Mouse (Mus musculus) ZHBTc4 (cell line): ENCODE data around the gene Slc12a8.

Experiments used
- DNase-seq: peaks from one replicate; pipeline ENCODE4 v3.0.0-alpha.2; 2011; ENCODE audit warnings: low read depth, low spot score

The Slc12a8 gene

GRCm38 (mm10) chr16:33537499-33538225 is 20.5 kb downstream of the Slc12a8 start:
- no peak for DNase-seq

GRCm38 (mm10) chr16:33544346-33544745 is 27.2 kb downstream of the Slc12a8 start:
- peak; percentile 52 for DNase-seq

- DNase-seq: no peak
Observed at GRCm38 (mm10) chr16:33545530-33545929, 28.4 kb downstream of the Slc12a8 start.

- no peak for DNase-seq
Observed at GRCm38 (mm10) chr16:33553689-33554342, 36.7 kb downstream of the Slc12a8 start.

DNA sequence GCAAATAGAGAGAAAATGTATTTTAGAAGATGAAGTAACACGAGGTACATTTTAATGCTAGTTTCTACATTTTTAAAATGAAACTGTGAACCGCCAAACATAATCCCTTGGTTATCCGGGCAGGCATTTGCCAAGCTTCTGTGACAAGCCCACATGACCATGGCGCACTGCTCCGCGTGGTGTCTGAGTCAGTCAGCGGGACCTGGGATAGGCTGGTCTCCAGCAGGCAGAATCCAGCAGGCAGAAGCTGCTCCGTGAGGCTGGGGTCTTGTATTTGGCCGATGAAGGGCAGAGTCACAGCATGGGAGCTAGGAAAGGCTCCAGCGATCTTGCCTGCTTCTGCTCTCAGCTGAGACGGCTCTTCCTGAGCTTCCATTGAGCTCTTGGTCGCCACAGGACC is 41.0 kb downstream of the Slc12a8 start:
- peak; percentile 64 for DNase-seq

DNA sequence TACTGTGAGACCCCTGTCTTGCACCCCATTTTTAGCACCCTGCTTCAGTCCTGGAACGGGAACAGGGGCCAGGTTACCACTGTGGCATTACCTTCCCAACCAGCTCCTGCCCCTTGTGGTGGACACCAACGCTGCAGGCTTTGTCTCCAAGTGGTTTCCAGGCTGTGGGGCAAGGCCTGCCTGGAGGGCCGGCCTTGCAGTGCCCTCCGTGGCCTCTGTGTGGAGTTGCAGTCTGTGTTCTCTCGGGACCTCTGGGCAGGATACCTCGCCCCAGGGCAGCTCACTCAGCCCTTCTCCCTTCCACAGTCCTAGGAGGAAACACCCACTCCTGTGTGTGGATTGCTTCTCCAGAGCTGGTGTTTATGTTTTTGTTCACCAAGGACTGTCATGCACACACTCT is 43.2 kb downstream of the Slc12a8 start:
- peak; percentile 97 for DNase-seq

- DNase-seq: no peak
Observed at GRCm38 (mm10) chr16:33561308-33562009, 44.3 kb downstream of the Slc12a8 start.

DNA sequence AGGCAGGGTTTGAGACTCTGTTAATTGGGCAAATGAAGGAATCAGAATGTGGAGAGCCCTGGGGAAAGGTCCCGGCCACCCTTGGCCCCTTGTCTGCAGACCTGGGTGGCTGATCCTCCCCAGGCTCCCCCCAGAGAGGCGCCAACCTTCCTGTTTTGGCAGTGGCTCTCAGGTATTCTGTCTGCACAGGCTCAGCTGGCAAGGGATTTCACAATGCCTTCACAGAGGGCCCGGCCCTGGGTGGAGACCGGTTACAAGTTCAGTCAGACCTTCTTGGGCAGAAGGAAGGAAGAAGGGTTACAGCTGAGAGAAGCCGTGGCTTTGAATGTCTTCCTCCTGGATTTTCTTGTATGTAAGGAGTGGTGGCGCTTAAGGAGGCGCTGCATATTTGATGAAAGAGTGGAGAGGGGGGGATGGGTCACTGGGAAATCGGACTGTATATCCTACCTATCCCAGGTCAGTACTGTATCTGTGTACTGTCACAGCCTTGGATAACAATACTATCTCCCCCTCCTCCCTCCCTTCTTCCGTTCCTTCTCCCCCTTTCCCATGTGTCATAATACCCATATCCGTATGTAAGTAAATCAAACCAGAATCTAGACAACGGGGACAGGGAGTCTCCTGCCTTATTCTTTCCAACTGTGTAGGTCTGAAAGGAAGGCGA is 45.9 kb downstream of the Slc12a8 start:
- DNase-seq: no peak

GRCm38 (mm10) chr16:33563538-33564013 is 46.4 kb downstream of the Slc12a8 start:
- DNase-seq: no peak

DNA sequence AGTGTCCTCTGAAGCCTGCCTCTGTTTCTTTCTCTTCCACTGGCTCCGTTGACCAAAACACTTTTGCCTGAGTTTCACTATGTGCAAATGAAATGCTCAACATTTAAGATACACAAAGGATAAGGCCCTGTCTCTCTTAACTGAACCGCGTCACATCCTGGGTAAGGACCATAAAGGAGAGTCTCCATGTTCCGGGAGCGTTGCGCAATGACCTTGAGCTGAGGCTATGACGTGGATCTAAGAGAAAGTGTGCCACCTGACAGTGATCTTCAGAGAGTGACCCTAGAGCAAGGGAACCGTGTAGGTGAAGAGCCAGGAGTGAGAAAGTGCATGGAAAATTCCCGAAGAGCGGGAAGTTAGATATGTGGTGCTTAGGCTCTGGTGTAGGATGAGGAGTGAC is 49.3 kb downstream of the Slc12a8 start:
- no peak for DNase-seq

DNA sequence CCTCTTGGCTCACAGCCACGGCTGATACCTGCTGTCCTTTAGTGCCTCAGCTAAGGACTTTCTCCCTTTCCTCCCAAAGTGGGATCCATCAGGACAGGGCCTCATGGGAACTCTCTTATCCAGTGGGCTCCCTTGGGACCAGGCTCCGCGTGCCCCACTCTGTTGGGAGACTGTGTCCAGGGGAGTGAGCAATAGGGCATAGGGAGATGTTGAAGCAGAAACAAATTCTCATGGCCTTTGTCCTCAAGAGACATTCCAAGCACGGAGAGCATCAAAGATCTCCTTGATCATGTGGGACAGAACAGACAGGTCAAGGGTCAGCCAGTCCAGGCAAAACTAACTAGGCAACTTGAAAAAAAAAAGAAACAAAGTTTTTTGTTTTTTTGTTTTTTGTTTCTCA is 50.6 kb downstream of the Slc12a8 start:
- no peak for DNase-seq

GRCm38 (mm10) chr16:33568269-33569016 is 51.3 kb downstream of the Slc12a8 start:
- no peak for DNase-seq

- DNase-seq: peak; percentile 72
Observed at GRCm38 (mm10) chr16:33572646-33573045, 55.5 kb downstream of the Slc12a8 start.

- peak; percentile 32 for DNase-seq
Observed at GRCm38 (mm10) chr16:33573703-33574102, 56.6 kb downstream of the Slc12a8 start.

- no peak for DNase-seq
Observed at GRCm38 (mm10) chr16:33575728-33576127, 58.6 kb downstream of the Slc12a8 start.

- peak; percentile 65 for DNase-seq
Observed at GRCm38 (mm10) chr16:33576271-33577189, 59.4 kb downstream of the Slc12a8 start.

GRCm38 (mm10) chr16:33578462-33578861 is 61.3 kb downstream of the Slc12a8 start:
- no peak for DNase-seq

- DNase-seq: no peak
Observed at GRCm38 (mm10) chr16:33580331-33580730, 63.2 kb downstream of the Slc12a8 start.

DNA sequence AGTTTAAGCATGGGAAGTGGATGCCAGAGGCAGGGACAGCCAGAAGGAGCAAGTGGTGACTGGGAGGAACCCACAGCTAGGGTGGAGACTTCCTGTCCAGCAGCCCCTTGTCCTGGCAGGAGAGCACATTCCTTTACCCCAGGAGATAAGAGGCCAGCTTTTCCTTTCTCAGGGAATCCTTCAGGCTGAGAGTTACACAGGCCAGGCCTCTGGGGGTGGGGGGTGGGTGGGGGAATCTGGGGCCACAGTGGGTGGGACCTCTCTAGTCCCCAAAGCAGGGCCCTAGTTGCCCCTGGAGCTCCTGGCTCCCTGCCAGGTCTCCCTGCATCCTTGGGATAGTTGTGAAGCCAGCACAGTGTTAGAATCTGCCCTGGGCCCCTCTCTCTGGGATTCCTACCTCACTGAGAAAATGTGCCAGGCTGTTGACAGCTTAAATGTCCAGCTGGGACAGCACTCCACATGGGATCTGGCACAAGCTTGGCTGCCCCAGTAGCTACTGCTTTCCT is 63.7 kb downstream of the Slc12a8 start:
- DNase-seq: peak; percentile 18

GRCm38 (mm10) chr16:33581661-33582099 is 64.6 kb downstream of the Slc12a8 start:
- no peak for DNase-seq
